Mouse (Mus musculus) thymus, adult 18-20 months (tissue): ENCODE results near the gene Wapl.

Source experiments
- DNase-seq, 2 experiments: peaks; one replicate each; pipeline ENCODE4 v3.0.0; 2022; ENCODE audit warnings: mixed read lengths in 2 of 2

The Wapl gene

DNA sequence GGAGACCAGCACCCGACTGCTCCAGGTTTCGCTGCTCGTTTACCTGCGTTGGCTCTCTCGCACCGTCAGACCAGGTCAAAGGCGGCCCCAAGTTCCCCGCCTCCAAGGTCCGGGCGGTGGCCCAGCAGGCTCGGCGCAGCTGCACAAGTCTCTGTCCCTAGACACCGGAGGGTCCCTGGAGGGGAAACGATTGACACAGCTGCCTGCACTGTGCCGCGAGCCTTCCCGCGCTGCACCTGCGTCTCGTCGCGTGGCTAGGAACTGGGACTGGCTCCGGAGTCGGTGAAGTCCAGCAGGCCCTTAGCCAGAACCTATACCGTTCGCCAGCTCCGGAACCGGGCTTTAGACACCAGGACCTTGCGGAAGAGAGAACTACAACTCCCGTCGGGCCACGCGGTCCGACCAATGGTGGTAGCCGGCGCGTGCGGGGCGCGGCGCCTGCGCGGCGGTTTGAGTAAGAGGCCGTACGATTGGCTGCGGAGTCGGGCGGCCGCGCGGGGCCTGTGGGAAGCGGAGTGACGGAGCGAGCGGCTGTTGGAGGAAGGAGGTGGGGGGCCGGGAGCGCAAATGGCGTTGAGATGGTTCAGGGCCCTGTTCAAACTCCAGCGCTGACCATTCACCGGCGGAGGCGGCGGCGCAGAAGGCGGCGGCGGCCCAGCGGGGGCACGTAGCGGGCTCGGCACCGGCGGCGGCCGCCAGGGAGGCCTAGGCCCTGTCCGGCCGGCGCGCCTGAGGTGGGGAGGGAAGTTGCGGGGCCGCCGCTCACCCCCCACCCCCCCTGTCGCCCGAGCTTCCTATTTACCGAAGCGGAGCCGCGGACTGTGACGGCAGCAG, at the start of gene Wapl:
TSS of gene Wapl (plus strand) at position 534 of the 834 bp plus-strand sequence.
- peak; percentile 92 to 95 for DNase-seq

DNA sequence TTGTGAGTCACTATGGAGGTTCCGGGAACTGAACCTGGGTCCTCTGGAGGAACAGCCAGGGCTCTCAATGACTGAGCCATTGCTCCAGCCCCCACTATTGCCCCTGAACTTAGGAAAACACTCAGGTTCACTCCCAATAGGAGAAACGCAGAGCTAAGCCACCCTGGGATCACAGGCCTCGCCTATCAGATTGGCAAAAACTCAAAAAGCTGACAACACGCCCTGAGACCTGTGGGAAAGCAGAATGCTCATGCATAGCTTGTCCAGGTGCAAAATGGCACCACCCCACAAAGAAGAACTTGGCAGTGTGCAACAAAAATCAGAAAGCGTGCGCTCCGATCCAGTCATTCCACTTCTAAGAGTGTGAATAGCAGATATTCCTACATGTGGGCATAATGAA, 46.9 kb upstream of the Wapl start:
- DNase-seq: no peak

DNA sequence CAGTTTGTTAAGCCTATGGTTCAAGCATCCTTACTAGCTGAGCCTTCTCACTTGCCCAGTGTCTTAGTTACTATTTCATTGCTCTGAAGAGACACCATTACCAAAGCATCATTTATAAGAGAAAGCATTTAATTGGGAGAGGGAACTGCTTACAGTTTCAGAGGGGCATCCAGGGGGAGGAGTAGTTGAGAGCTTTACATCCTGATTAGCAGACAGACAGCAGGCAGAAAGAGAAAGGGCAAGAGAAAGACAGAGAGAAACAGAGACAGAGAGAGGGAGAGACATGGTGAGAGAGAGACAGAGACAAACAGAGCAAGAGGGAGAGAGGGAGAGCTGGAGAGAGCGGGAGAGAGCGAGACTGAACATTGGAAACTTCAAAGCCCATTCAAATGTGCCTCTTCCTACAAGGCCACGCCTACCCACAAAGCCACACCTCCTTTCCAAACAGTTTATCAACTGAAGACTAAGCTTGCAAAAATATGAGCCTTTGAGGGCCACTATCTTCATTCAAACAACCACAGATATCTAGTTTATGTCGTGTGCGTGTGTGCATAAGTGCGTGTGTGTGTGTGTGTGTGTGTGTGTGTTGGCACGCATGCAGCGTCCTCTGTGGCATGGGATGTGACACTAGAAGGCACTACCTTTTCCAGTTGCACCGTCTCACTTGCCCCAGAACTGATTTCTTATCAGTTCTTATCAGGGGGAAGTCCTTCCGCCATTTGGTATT, 40.8 kb upstream of the Wapl start:
- no peak for DNase-seq

DNA sequence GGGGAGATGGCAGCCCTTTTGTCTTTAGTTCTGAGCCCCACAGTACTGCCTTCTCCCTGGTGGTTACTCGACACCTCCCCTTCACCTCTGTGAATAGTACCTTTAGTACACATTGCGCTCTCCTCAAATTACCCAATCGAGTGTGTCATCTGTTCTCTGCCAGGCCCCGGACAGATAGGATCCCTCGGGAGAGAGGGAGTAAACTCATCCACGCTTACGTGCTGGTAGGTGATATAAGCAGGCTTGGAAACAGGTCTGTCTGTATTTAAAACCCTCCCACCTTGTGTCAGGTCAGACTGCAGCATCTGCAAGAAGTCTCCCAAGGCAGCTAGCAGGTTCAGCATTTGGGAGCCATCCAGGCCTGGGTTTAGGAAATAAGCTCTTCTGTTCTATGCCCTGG, 38.5 kb upstream of the Wapl start:
- DNase-seq: no peak

DNA sequence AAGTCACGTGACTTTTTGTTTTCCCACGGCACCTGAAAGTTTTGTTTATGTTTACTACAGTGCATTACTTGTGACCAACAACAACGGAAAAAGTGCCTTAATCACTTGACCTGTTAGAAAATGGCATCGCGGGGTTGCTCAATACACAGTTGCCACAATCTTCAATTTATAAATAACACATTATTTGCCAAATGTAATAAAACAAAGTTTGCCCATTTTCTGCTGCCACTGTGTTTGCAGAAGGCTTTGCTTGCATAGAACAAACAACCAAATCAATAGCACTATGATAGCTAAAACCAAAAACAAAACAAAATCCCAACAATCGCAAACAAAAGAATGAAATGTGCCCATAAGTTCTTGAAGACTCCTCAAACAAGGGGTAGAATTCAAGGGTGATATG, 38.0 kb upstream of the Wapl start:
- no peak for DNase-seq

DNA sequence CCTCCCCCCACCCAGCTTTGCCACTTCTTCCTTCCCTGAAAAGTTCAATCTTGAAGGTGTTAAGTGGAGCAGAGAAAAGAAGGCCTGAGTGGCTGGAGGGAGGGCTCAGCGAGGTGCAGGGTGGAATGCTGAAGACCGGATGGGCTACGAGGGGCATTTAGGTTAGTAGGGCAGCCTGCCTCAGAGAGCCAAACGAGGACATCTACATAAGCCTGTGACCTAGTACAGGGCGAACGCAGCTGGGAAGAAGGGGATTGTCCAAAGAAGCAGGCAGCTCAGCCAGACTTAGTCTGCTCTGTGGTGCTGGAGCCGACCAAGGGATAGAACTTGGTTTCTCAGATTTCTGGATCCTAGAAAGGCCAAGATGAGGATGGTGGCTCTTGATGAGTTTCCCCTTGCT, 29.6 kb upstream of the Wapl start:
- DNase-seq: no peak

DNA sequence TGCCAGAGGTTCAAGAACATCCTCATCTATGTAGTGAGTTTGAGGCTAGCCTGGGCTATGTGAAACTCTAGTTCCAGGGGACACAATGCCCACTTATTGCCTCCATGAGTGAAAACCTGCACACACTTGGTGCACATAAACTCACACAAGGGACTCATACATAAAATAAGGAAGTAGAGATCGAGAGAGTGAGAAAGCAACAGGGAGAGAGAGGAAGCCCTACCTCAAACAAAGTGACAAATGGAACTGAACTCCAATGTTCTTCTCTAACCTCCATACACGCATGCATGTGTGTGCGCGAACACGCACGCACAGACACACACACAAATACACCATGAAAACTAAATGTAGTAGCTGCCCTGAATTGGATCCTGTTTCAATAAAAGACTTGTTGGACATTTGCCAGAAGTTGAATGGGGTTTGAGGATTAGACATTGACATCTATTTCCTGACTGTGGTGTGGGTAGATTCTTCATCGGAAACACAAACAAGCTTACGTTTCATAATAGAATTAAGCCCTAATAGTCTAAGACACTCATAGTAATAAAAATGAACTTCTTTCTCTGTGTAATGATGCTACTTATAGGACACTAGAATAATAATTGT, 25.8 kb upstream of the Wapl start:
- no peak for DNase-seq

- DNase-seq: no peak
Observed at GRCm38 (mm10) chr14:34657131-34657530, 16.6 kb upstream of the Wapl start.

DNA sequence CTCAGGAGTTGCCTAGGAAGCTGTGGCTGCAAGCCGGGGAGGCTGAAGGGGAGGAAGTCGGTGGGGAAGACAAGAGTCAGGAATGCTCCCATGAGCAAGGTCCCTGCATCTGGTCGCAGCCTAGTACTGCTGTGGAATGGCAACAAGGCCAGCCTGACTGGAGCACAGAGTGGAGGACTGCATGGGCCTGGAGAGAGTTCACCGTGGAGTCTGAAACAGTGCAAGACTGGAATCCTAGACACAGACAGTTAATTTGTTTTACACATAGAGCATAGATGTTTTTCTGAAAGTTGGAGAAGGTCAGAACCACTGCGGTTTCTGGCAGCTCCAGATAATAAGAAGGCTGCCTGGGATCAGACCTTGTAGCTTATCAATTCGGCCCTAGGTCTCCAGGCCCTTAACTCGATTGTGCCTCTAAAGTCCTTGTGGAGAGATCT, 13.4 kb upstream of the Wapl start:
- DNase-seq: peak; percentile 40 to 56

DNA sequence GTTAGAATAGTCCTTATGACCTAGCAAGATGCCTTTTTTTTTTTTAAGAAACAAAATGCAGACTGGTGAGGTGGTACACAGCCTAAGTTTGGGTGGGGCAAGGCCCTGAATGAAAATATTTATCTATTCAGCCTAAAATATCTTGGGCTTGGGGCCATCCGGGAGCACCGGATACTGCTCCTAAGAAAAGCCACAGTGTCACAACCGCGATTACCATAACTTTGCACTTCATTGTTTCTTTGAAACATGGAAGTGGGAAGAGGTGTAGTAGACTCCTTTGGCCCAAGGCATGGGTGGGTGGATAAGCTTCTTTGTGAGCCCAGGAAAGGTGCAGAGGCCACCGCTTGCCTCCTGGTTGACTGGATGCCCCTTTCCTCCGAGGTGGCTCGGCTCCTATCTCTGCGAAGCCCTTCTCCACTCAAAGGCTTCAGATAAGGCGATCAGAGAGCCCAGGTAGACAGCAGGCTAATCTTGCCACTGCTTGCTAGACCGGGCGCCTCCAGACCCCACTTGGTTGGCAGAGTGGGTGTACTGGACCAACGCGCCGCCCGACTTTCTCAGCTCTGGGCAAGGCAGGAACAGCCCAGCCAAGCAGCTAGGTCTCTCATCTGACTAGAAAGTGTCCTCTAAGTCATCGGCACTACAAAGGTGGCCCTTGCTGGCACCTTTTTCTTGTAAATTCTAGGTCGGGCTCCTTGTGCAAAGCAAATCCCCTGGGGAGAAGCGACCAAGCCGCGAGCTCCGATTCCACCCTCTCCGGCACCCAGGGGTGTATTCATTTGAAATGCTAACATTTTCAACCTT, 12.7 kb upstream of the Wapl start:
- peak; percentile 35 to 39 for DNase-seq

- peak; percentile 68 to 80 for DNase-seq
Observed at GRCm38 (mm10) chr14:34661621-34662477, 11.9 kb upstream of the Wapl start.

- DNase-seq: no peak
Observed at GRCm38 (mm10) chr14:34662478-34662826, 11.3 kb upstream of the Wapl start.

DNA sequence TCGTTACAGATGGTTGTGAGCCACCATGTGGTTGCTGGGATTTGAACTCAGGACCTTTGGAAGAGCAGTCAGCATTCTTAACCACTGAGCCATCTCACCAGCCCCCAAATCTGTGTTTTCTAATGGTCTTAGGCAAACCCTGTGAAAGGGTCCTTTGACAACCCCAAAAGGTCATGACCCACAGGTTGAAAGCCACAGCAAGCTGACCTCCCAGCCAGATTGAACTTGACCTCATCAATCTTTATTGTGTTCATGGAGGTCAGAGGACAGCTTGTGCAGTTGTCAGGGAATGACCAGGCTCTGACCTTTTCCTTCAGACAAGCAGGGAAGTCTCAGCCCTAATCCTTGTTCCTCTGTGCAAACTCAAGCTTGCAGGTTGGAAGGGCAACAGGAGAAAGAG, 10.3 kb upstream of the Wapl start:
- no peak for DNase-seq

GRCm38 (mm10) chr14:34669082-34669481, 4.6 kb upstream of the Wapl start:
- no peak for DNase-seq

- no peak for DNase-seq
Observed at GRCm38 (mm10) chr14:34670256-34670655, 3.5 kb upstream of the Wapl start.

DNA sequence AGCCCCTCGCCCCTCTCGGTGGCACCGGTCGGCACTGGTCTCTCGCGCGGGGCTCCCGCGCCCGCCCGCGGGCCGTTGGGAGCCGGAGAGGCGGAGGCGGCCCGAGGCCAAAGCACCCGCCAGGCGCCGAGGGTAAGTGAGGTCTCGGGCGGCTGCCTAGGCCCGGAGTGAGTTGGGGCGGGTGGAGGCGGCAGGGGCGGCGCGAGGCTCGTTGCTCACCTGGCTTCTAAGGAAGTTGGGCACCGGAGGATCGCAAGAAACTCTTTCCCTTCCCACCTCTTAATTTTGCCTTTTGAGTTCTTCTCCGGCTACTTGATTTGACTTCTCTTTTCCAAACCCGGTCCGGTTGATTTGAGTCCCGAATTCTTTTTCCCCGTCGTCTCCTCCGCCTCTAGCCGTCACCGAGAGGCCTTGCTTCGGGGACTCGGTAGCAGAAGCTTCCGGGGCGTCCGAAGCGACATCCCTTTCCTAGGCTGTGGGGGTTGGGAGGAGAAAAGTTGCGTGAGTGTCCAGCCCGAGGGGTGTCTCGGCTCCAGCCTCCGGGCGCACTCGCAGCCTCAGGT, 582 bp downstream of the Wapl start:
- peak; percentile 58 to 62 for DNase-seq

- DNase-seq: no peak
Observed at GRCm38 (mm10) chr14:34674932-34675331, 1.2 kb downstream of the Wapl start.

- no peak for DNase-seq
Observed at GRCm38 (mm10) chr14:34675347-34675865, 1.7 kb downstream of the Wapl start.

DNA sequence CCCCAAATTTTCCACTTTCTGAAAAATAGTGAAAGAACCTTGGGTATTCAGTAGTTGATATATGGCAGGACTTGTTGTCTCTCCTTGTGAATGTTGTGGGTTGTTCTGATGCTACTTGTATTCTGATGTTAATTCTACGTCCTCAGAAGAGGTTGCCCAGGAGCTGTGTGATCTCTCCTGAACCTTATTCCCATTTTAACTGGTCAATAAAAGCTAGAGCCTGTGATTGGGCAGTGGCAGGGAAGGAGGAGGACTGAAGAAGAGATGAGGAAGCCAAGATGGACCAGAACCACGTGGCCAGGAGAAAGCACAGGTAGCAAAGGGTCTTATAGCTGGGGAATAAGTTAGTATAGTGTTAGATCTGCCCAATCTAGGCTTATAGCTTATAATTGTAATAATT, 7.1 kb downstream of the Wapl start:
- DNase-seq: no peak

- DNase-seq: no peak
Observed at GRCm38 (mm10) chr14:34684989-34685388, 11.3 kb downstream of the Wapl start.

GRCm38 (mm10) chr14:34693970-34694369, 20.2 kb downstream of the Wapl start:
- DNase-seq: no peak
